Mouse (Mus musculus): ENCODE results near the gene Tmcc3. TPM values are rescaled to one million over a fixed set of nuclear protein-coding genes. Genes with fewer than 3 reads are reported as not detected.

Tmcc3 gene
- polyA plus RNA-seq, 1 experiment from 2014 or later = 2.8 TPM

- no peak overlapping the region for H3K4me2 ChIP-seq (ENCODE audit: low read depth, low read length, severe bottlenecking)
- no peak for ATAC-seq (replicated peaks; ENCODE audit: low FRiP score)
- H3K4me3 ChIP-seq (ENCODE audit: low read depth, low read length) = no peak overlapping the region
- DNase-seq (ENCODE audit: low spot score) = no peak
- WGBS = 78% methylated on average over 6 of the region's 6 CpGs
- no peak overlapping the region for H3K27ac ChIP-seq (ENCODE audit: low read depth, low read length)
- no peak overlapping the region for H3K9ac ChIP-seq (ENCODE audit: low read length)
- H3K36me3 ChIP-seq (ENCODE audit: control insufficient read depth, insufficient read depth, low read length) = no peaks in the 10 kb centered on the region
- H3K4me1 ChIP-seq (replicated peaks; ENCODE audit: control insufficient read depth, insufficient read depth, low read length) = no peaks in the 10 kb centered on the region
- H3K27me3 ChIP-seq (ENCODE audit: control insufficient read depth, insufficient read depth, low read length) = no peaks in the 10 kb centered on the region
- H3K9me3 ChIP-seq (ENCODE audit: control insufficient read depth, low read length) = no peaks in the 10 kb centered on the region
These were observed 245.8 kb downstream of the Tmcc3 start for GRCm38 (mm10) chr10:94557428-94558149.

GRCm38 (mm10) chr10:94558826-94559225 lies 247.1 kb downstream of the Tmcc3 start:
- H3K27me3 ChIP-seq (ENCODE audit: control insufficient read depth, insufficient read depth, low read length) = no peaks in the 10 kb centered on the region
- H3K4me2 ChIP-seq (ENCODE audit: low read depth, low read length, severe bottlenecking) = no peak overlapping the region
- no peaks in the 10 kb centered on the region for H3K4me1 ChIP-seq (replicated peaks; ENCODE audit: control insufficient read depth, insufficient read depth, low read length)
- 84% methylated on average over 7 of the region's 7 CpGs for WGBS
- no peak overlapping the region for H3K4me3 ChIP-seq (ENCODE audit: low read depth, low read length)
- H3K9ac ChIP-seq (ENCODE audit: low read length) = no peak overlapping the region
- no peak overlapping the region for H3K27ac ChIP-seq (ENCODE audit: low read depth, low read length)
- no peaks in the 10 kb centered on the region for H3K9me3 ChIP-seq (ENCODE audit: control insufficient read depth, low read length)
- H3K36me3 ChIP-seq (ENCODE audit: control insufficient read depth, insufficient read depth, low read length) = no peaks in the 10 kb centered on the region
- DNase-seq (ENCODE audit: low spot score) = no peak
- no peak for ATAC-seq (replicated peaks; ENCODE audit: low FRiP score)

DNA sequence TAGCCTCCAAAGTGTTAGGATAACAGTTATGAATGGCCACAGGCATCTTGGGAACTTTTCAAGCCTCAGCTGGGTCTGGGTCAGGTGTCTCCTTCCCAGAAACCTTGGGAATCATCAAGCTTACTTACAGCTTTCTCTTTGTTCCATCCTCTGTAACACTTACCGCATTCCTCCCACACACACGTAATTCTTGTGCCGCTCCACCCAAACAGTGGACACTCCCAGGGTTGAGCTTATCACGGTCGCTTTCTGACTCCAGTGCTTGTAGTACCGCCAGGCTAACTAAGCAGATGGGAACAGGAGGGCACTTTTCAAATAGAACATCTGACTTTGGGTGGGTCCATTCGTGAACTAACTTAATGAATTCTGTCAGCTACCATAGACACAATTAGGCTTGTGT lies 249.6 kb downstream of the Tmcc3 start:
- Histone ChIP-seq H3K36me3 (ENCODE audit: control insufficient read depth, insufficient read depth, low read length) (no peaks in the 10 kb centered on the region), H3K27ac (ENCODE audit: low read depth, low read length) (no peak overlapping the region), H3K4me3 (ENCODE audit: low read depth, low read length) (no peak overlapping the region), H3K4me1 (replicated peaks; ENCODE audit: control insufficient read depth, insufficient read depth, low read length) (no peaks in the 10 kb centered on the region), H3K4me2 (ENCODE audit: low read depth, low read length, severe bottlenecking) (no peak overlapping the region), H3K27me3 (ENCODE audit: control insufficient read depth, insufficient read depth, low read length) (no peaks in the 10 kb centered on the region), H3K9me3 (ENCODE audit: control insufficient read depth, low read length) (no peaks in the 10 kb centered on the region), H3K9ac (ENCODE audit: low read length) (no peak overlapping the region)
- no peak for DNase-seq (ENCODE audit: low spot score)
- WGBS = 68% methylated on average over 7 of the region's 7 CpGs
- no peak for ATAC-seq (replicated peaks; ENCODE audit: low FRiP score)

DNA sequence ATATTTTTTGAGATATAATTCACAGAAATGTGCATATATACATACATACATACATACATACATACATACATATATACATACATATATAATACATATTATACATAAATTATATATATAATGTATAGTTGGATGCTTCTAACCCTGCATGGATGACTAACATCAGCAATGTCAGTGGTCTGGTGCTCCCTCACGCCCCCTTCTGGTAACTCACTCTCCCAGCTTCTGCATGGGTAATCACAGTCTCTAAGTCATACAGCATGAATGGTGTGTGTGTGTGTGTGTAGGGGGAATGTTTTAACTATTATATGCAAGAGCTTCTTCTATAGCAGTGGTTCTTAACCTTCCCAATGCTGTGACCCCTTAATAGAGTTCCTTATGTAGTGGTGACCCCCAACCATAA lies 250.4 kb downstream of the Tmcc3 start:
- no peaks in the 10 kb centered on the region for H3K36me3 ChIP-seq (ENCODE audit: control insufficient read depth, insufficient read depth, low read length)
- ATAC-seq (replicated peaks; ENCODE audit: low FRiP score) = no peak
- WGBS = 21% methylated on average over 1 of the region's 1 CpGs
- H3K4me3 ChIP-seq (ENCODE audit: low read depth, low read length) = no peak overlapping the region
- no peak overlapping the region for H3K9ac ChIP-seq (ENCODE audit: low read length)
- H3K4me1 ChIP-seq (replicated peaks; ENCODE audit: control insufficient read depth, insufficient read depth, low read length) = no peaks in the 10 kb centered on the region
- no peak for DNase-seq (ENCODE audit: low spot score)
- no peak overlapping the region for H3K4me2 ChIP-seq (ENCODE audit: low read depth, low read length, severe bottlenecking)
- H3K27ac ChIP-seq (ENCODE audit: low read depth, low read length) = no peak overlapping the region
- no peaks in the 10 kb centered on the region for H3K27me3 ChIP-seq (ENCODE audit: control insufficient read depth, insufficient read depth, low read length)
- H3K9me3 ChIP-seq (ENCODE audit: control insufficient read depth, low read length) = no peaks in the 10 kb centered on the region

GRCm38 (mm10) chr10:94562991-94563390 lies 251.2 kb downstream of the Tmcc3 start:
- no peak overlapping the region for H3K27ac ChIP-seq (ENCODE audit: low read depth, low read length)
- WGBS = 92% methylated on average over 3 of the region's 3 CpGs
- no peaks in the 10 kb centered on the region for H3K4me1 ChIP-seq (replicated peaks; ENCODE audit: control insufficient read depth, insufficient read depth, low read length)

DNA sequence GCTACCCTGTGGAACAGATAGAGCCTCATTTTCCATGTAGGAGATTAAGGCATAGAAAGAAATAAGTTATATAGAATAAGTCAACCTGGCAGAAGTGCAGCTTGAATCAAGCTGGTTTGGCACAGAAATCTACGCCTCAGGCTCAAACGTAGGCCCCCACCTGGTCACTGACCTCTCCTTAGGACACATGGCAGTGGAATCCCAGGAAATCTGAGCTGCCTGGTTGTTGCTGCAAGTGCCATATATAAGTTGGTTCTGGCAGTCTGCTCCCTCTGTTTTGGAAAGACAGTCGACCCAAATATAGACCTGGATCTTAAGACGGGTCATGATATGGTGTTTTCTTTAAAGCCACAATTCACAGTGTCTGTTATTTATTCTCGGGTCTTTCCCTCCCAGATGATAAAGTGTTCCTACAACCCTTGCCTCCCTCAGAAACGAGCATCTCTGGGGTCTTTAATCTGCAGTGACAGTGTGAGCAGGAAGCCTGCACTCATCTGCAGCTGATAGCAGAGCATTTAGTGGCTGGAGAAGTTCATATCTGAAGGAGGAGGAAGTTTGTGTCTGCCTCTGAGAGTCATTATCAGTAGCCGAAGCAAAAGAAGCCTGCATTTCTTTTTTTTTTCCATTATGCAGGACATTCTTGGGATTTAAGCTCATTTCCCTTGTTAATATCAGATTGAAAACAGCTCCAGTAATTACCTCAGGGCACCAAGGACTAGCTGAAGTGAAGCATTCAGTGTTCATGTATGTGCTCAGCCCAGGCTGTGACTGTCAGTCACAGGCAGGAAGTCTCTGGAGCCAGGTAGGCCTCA lies 253.9 kb downstream of the Tmcc3 start:
- ATAC-seq (replicated peaks; ENCODE audit: low FRiP score) (no peak), DNase-seq (ENCODE audit: low spot score) (no peak)
- H3K27me3 ChIP-seq (ENCODE audit: control insufficient read depth, insufficient read depth, low read length) = no peaks in the 10 kb centered on the region
- no peaks in the 10 kb centered on the region for H3K36me3 ChIP-seq (ENCODE audit: control insufficient read depth, insufficient read depth, low read length)
- H3K9ac ChIP-seq (ENCODE audit: low read length) = no peak overlapping the region
- no peak overlapping the region for H3K27ac ChIP-seq (ENCODE audit: low read depth, low read length)
- no peak overlapping the region for H3K4me2 ChIP-seq (ENCODE audit: low read depth, low read length, severe bottlenecking)
- H3K4me1 ChIP-seq (replicated peaks; ENCODE audit: control insufficient read depth, insufficient read depth, low read length) = no peaks in the 10 kb centered on the region
- WGBS = 66% methylated on average over 7 of the region's 7 CpGs
- no peak overlapping the region for H3K4me3 ChIP-seq (ENCODE audit: low read depth, low read length)
- no peaks in the 10 kb centered on the region for H3K9me3 ChIP-seq (ENCODE audit: control insufficient read depth, low read length)

More at GRCm38 (mm10) chr10:94562991-94563390, 251.2 kb downstream of the Tmcc3 start:
- Histone ChIP-seq H3K36me3 (ENCODE audit: control insufficient read depth, insufficient read depth, low read length) (no peaks in the 10 kb centered on the region), H3K9ac (ENCODE audit: low read length) (no peak overlapping the region), H3K27me3 (ENCODE audit: control insufficient read depth, insufficient read depth, low read length) (no peaks in the 10 kb centered on the region), H3K4me3 (ENCODE audit: low read depth, low read length) (no peak overlapping the region), H3K4me2 (ENCODE audit: low read depth, low read length, severe bottlenecking) (no peak overlapping the region), H3K9me3 (ENCODE audit: control insufficient read depth, low read length) (no peaks in the 10 kb centered on the region)
- DNase-seq (ENCODE audit: low spot score) = no peak
- no peak for ATAC-seq (replicated peaks; ENCODE audit: low FRiP score)

DNA sequence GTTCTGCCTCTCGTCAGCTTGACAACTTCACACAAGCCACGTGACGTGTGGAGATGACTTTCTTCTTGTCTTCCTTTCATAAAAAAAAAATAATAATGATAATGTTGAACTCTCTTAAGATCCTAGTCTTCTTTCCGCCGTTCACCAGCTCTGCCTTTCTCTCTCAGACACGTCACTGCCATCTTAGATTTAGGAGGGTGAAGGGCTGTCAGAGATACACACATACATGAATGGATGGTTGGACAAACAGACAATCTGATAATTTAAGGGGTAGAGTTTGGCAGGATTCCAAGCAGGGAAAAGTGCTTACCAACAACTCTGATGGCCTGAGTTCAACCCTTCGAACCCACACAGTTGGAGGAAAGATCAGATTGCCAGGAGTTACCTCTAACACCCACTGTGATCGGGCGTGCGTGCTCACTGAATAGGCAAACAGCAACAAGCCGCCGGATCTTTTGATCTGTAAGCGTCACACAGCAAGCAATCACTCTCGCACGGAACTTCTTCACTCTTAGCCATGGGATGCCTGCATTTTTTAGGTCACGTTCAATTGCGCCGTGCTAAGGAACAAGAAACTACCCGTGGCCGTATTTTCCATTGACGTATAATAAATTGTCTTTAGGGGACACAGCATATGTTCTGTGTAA lies 254.6 kb downstream of the Tmcc3 start:
- DNase-seq (ENCODE audit: low spot score) (no peak), ATAC-seq (replicated peaks; ENCODE audit: low FRiP score) (no peak)
- 66% methylated on average over 21 of the region's 21 CpGs for WGBS

DNA sequence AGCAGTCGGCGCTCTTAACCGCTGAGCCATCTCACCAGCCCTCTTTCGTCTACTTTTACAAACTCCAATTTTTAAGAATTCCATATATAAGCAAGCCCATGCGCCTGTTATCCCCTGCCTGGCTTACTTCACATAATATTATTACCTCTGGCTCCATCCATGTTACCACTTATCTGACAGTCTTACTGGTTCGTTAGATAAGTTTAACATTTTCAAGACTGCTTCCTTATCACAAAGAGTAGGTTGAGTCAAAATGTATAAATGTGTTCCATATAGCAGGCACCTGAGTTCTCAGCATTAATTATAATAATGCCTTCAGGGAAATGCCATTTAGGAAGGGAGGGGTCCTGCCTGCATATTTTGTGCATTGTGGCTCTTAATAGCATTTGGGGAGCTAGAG lies 255.5 kb downstream of the Tmcc3 start:
- no peak for DNase-seq (ENCODE audit: low spot score)
- Histone ChIP-seq H3K4me2 (ENCODE audit: low read depth, low read length, severe bottlenecking) (no peak overlapping the region), H3K9ac (ENCODE audit: low read length) (no peak overlapping the region), H3K36me3 (ENCODE audit: control insufficient read depth, insufficient read depth, low read length) (no peaks in the 10 kb centered on the region), H3K27me3 (ENCODE audit: control insufficient read depth, insufficient read depth, low read length) (no peaks in the 10 kb centered on the region), H3K4me3 (ENCODE audit: low read depth, low read length) (no peak overlapping the region), H3K9me3 (ENCODE audit: control insufficient read depth, low read length) (no peaks in the 10 kb centered on the region), H3K4me1 (replicated peaks; ENCODE audit: control insufficient read depth, insufficient read depth, low read length) (no peaks in the 10 kb centered on the region), H3K27ac (ENCODE audit: low read depth, low read length) (no peak overlapping the region)
- 96% methylated on average over 6 of the region's 6 CpGs for WGBS
- no peak for ATAC-seq (replicated peaks; ENCODE audit: low FRiP score)

More for the DNA sequence above, 254.6 kb downstream of the Tmcc3 start:
- no peaks in the 10 kb centered on the region for H3K4me1 ChIP-seq (replicated peaks; ENCODE audit: control insufficient read depth, insufficient read depth, low read length)
- no peak overlapping the region for H3K4me3 ChIP-seq (ENCODE audit: low read depth, low read length)
- no peak overlapping the region for H3K27ac ChIP-seq (ENCODE audit: low read depth, low read length)
- no peaks in the 10 kb centered on the region for H3K9me3 ChIP-seq (ENCODE audit: control insufficient read depth, low read length)
- no peak overlapping the region for H3K9ac ChIP-seq (ENCODE audit: low read length)
- H3K36me3 ChIP-seq (ENCODE audit: control insufficient read depth, insufficient read depth, low read length) = no peaks in the 10 kb centered on the region
- H3K27me3 ChIP-seq (ENCODE audit: control insufficient read depth, insufficient read depth, low read length) = no peaks in the 10 kb centered on the region
- H3K4me2 ChIP-seq (ENCODE audit: low read depth, low read length, severe bottlenecking) = no peak overlapping the region

All from forebrain, embryonic 11.5 days (tissue).